Mouse (Mus musculus): ENCODE results near the gene Pgap1. TPM values are rescaled to one million over a fixed set of nuclear protein-coding genes. Genes with fewer than 3 reads are reported as not detected.

Gene Pgap1
- total RNA-seq, 1 experiment, result 21.8 TPM

GRCm38 (mm10) chr1:54493496-54493895 lies 64.0 kb downstream of the Pgap1 start:
- no peak for DNase-seq (ENCODE audit: low read depth, low spot score)
- TF ChIP-seq CHD2 (IDR thresholded peaks at IDR 0.05; ENCODE audit: low read depth, low read length) (no peak), HCFC1 (IDR thresholded peaks at IDR 0.05; ENCODE audit: borderline replicate concordance, insufficient read depth, low read length) (no peak), ZNF384 (IDR thresholded peaks at IDR 0.05; ENCODE audit: low read depth, low read length) (no peak), ZC3H11A (IDR thresholded peaks at IDR 0.05; ENCODE audit: borderline replicate concordance, low read depth, low read length) (no peak), MAFK (IDR thresholded peaks at IDR 0.05; ENCODE audit: insufficient read depth, low read depth, low read length) (no peak)
- Histone ChIP-seq H3K4me3 (ENCODE audit: insufficient read depth in 1 of 2, low read depth in 1 of 2, low read length in 2 of 2, poor library complexity in 1 of 2, severe bottlenecking in 1 of 2) (no peak overlapping the region), H3K27ac (ENCODE audit: insufficient read depth, low read depth, low read length, poor library complexity, severe bottlenecking) (no peak overlapping the region), H3K36me3 (ENCODE audit: control insufficient read depth, insufficient read depth, low read length, poor library complexity, severe bottlenecking) (peaks cover 3% of the 10 kb centered on the region; the same call in 1 of the 2 replicates), H3K4me1 (ENCODE audit: control insufficient read depth in 2 of 2, insufficient read depth in 2 of 2, low read length in 2 of 2, poor library complexity in 1 of 2) (no peaks in the 10 kb centered on the region), H3K9me3 (ENCODE audit: control insufficient read depth, insufficient read depth, low read depth, low read length) (no peaks in the 10 kb centered on the region), H3K9ac (ENCODE audit: insufficient read depth, low read depth, low read length, poor library complexity, severe bottlenecking) (no peak overlapping the region)
- in situ Hi-C loops (cut with MboI; ENCODE audit: low sequenced_read_pairs in 2 of 2, unreplicated experiment in 2 of 2), result no loop called here

- no peak for DNase-seq (ENCODE audit: low read depth, low spot score)
- in situ Hi-C loops (cut with MboI; ENCODE audit: low sequenced_read_pairs in 2 of 2, unreplicated experiment in 2 of 2), result no loop called here
These were observed 65.0 kb downstream of the Pgap1 start for GRCm38 (mm10) chr1:54492435-54492841.

GRCm38 (mm10) chr1:54484744-54485420 lies 72.6 kb downstream of the Pgap1 start:
- Histone ChIP-seq H3K9me3 (ENCODE audit: control insufficient read depth, insufficient read depth, low read depth, low read length) (no peaks in the 10 kb centered on the region), H3K9ac (ENCODE audit: insufficient read depth, low read depth, low read length, poor library complexity, severe bottlenecking) (no peak overlapping the region), H3K4me3 (ENCODE audit: insufficient read depth in 1 of 2, low read depth in 1 of 2, low read length in 2 of 2, poor library complexity in 1 of 2, severe bottlenecking in 1 of 2) (peak overlapping the region in 1 of 2 experiments; percentile 29; a peak in 2 of 4 replicates), H3K36me3 (ENCODE audit: control insufficient read depth, insufficient read depth, low read length, poor library complexity, severe bottlenecking) (peaks cover 8% of the 10 kb centered on the region; the same call in 1 of the 2 replicates), H3K4me1 (ENCODE audit: control insufficient read depth in 2 of 2, insufficient read depth in 2 of 2, low read length in 2 of 2, poor library complexity in 1 of 2) (peaks cover 3 to 6% of the 10 kb centered on the region in 2 experiments; a peak in 2 of 4 replicates), H3K27ac (ENCODE audit: insufficient read depth, low read depth, low read length, poor library complexity, severe bottlenecking) (peak overlapping the region; percentile 69; the same call in 1 of the 2 replicates)
- peak; percentile 63 for DNase-seq (ENCODE audit: low read depth, low spot score)
- TF ChIP-seq ZC3H11A (IDR thresholded peaks at IDR 0.05; ENCODE audit: borderline replicate concordance, low read depth, low read length), result no peak
- TF ChIP-seq CHD2 (IDR thresholded peaks at IDR 0.05; ENCODE audit: low read depth, low read length), result peak; percentile 13; the same call in 1 of the 2 replicates
- TF ChIP-seq ZNF384 (IDR thresholded peaks at IDR 0.05; ENCODE audit: low read depth, low read length), result peak; percentile 94
- in situ Hi-C loops (cut with MboI; ENCODE audit: low sequenced_read_pairs in 2 of 2, unreplicated experiment in 2 of 2), result no loop called here

More at GRCm38 (mm10) chr1:54492435-54492841, 65.0 kb downstream of the Pgap1 start:
- TF ChIP-seq MAFK (IDR thresholded peaks at IDR 0.05; ENCODE audit: insufficient read depth, low read depth, low read length) (no peak), HCFC1 (IDR thresholded peaks at IDR 0.05; ENCODE audit: borderline replicate concordance, insufficient read depth, low read length) (no peak), ZC3H11A (IDR thresholded peaks at IDR 0.05; ENCODE audit: borderline replicate concordance, low read depth, low read length) (no peak), ZNF384 (IDR thresholded peaks at IDR 0.05; ENCODE audit: low read depth, low read length) (no peak), CHD2 (IDR thresholded peaks at IDR 0.05; ENCODE audit: low read depth, low read length) (no peak)
- Histone ChIP-seq H3K9ac (ENCODE audit: insufficient read depth, low read depth, low read length, poor library complexity, severe bottlenecking) (no peak overlapping the region), H3K36me3 (ENCODE audit: control insufficient read depth, insufficient read depth, low read length, poor library complexity, severe bottlenecking) (peaks cover 7% of the 10 kb centered on the region; the same call in 1 of the 2 replicates), H3K27ac (ENCODE audit: insufficient read depth, low read depth, low read length, poor library complexity, severe bottlenecking) (no peak overlapping the region), H3K9me3 (ENCODE audit: control insufficient read depth, insufficient read depth, low read depth, low read length) (no peaks in the 10 kb centered on the region), H3K4me1 (ENCODE audit: control insufficient read depth in 2 of 2, insufficient read depth in 2 of 2, low read length in 2 of 2, poor library complexity in 1 of 2) (no peaks in the 10 kb centered on the region), H3K4me3 (ENCODE audit: insufficient read depth in 1 of 2, low read depth in 1 of 2, low read length in 2 of 2, poor library complexity in 1 of 2, severe bottlenecking in 1 of 2) (no peak overlapping the region)

GRCm38 (mm10) chr1:54480491-54480890 lies 77.0 kb downstream of the Pgap1 start:
- no peaks in the 10 kb centered on the region for H3K9me3 ChIP-seq (ENCODE audit: control insufficient read depth, insufficient read depth, low read depth, low read length)
- H3K36me3 ChIP-seq (ENCODE audit: control insufficient read depth, insufficient read depth, low read length, poor library complexity, severe bottlenecking), result 0 out of 2 replicates have a peak, but pooled peaks cover 2% of the 10 kb centered on the region
- TF ChIP-seq ZC3H11A (IDR thresholded peaks at IDR 0.05; ENCODE audit: borderline replicate concordance, low read depth, low read length) (no peak), ZNF384 (IDR thresholded peaks at IDR 0.05; ENCODE audit: low read depth, low read length) (no peak), HCFC1 (IDR thresholded peaks at IDR 0.05; ENCODE audit: borderline replicate concordance, insufficient read depth, low read length) (no peak)
- no peak overlapping the region for H3K4me3 ChIP-seq (ENCODE audit: insufficient read depth in 1 of 2, low read depth in 1 of 2, low read length in 2 of 2, poor library complexity in 1 of 2, severe bottlenecking in 1 of 2)
- no peak for DNase-seq (ENCODE audit: low read depth, low spot score)
- no peak overlapping the region for H3K9ac ChIP-seq (ENCODE audit: insufficient read depth, low read depth, low read length, poor library complexity, severe bottlenecking)
- H3K27ac ChIP-seq (ENCODE audit: insufficient read depth, low read depth, low read length, poor library complexity, severe bottlenecking), result no peak overlapping the region
- in situ Hi-C loops (cut with MboI; ENCODE audit: low sequenced_read_pairs in 2 of 2, unreplicated experiment in 2 of 2), result no loop called here
- H3K4me1 ChIP-seq (ENCODE audit: control insufficient read depth in 2 of 2, insufficient read depth in 2 of 2, low read length in 2 of 2, poor library complexity in 1 of 2), result peaks cover 2 to 3% of the 10 kb centered on the region in 2 experiments; a peak in 1 of 4 replicates
